Mouse (Mus musculus): ENCODE data around the gene Elovl6.

The Elovl6 gene

DNA sequence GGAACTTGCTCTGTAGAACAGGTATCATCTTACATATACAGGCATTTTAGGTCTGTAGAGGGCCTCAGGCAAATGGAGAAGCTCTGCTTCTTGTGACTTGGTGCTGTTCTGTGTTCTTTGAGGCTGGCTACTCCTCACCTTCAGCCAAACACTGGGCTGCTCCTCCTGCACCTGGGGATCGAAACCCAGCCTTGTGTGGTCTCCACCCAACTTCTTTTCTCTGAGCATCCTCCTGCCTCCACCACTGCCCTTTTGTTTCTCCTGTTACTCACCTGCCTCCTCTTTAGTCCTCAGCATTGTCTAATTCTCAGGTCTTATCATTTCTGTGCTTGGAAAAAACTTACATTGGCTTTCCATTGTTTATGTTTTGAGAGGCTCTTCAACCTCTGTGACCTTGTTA is 12.1 kb downstream of the Elovl6 start:
- no peak for DNase-seq

DNA sequence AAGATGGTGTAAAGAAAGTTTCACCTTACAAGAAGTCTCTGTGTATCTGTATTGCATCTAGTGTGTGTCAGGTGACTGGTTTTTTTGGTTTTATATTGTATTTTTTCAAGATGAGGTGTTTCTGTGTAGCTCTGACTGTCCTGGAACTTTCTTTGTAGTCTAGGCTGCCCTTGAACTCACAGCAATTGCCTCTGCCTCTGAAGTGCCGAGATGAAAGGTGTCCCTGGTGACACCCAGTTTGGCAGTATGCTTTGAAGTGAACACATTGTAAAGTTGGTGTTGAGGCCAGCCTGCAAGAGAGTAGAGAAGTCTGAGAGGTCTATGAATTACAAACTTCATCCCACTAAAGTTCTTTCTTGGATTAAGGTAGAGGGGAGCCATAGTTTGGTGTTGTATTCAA is 13.1 kb downstream of the Elovl6 start:
- DNase-seq, result no peak

DNA sequence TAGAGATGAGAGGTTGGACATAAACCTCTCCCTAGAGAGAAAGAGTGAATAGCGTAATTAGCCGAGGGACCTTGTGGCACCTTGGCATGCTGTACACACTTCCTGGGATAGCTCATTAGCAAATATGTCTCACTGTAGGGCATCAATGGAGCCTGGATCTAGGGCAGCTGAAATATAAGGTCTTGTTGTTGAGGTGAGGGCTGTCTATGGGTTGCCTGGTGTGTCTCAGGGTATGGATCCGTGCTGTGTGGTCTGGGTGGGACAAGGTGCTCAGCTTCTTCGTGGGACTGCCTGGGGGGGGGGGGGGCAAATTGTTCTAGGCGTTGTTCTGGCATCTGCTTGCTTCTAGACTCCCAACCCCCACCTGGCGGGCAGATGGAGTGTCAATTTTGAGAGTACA is 13.6 kb downstream of the Elovl6 start:
- no peak for DNase-seq

DNA sequence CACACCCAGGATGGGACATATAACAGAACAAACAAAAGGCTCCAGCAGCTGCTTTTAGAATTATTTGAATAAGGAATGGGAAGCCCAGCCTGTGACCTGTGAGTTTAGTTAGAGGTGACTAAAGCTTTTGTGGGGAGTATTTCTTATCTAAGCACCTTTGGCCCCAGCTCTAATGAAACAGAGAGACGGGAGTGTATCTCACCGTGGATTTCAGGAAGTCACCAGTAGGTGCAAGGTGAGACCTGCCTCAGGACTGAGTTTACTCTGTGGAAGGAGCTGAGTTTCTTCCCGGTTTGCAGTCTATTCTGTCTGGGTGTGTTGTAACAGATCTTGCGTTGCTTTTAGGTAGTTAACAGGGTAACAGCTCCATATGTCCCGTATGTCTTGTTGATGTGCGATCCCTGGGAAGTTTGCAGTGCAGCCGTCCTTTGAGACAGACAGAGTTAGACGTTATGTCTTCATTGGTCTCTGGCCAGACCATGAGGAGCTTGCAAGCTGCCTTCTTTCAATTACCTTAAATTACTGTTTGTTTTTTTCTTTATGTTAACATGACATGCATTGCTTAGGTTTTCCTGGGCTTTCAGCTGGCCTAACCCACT is 15.8 kb downstream of the Elovl6 start:
- DNase-seq, result no peak

DNA sequence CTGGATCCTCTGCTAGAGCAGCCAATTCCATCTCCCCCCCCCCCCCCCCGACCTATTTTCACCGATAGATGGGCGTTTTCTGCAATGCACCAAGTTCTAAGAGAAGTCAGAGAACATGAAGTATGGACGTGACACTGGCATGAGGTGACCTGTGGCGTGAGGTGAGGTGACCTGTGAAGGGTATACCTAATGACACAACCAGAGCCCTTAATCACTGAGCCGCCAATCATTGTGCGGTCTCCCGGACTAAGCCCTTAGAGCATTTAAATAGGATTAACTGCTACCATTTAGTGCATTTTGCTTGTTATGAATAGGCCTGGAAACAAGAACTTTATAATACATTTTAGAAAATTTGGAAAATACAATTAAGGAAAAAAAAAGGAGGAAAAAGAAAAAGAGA is 16.6 kb downstream of the Elovl6 start:
- no peak for DNase-seq

DNA sequence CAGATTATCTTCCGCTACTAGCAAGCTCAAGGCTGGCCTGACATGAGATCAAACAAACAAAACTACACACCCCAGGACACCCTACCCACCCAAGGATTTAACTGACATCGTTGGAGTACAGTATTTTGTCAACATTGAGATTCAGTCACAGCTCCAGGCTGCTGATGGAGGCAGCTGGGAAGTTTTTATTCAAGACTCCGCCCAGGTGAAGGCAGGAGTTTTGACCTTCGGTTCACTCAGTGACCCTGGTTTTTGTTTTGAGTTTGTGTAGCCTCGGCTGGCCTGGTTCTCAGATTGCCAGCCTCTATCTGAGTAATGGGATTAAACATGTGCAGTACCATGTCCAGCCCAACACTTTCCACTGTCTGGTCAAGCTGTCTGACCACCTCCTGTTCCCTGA is 17.4 kb downstream of the Elovl6 start:
- DNase-seq, result no peak

DNA sequence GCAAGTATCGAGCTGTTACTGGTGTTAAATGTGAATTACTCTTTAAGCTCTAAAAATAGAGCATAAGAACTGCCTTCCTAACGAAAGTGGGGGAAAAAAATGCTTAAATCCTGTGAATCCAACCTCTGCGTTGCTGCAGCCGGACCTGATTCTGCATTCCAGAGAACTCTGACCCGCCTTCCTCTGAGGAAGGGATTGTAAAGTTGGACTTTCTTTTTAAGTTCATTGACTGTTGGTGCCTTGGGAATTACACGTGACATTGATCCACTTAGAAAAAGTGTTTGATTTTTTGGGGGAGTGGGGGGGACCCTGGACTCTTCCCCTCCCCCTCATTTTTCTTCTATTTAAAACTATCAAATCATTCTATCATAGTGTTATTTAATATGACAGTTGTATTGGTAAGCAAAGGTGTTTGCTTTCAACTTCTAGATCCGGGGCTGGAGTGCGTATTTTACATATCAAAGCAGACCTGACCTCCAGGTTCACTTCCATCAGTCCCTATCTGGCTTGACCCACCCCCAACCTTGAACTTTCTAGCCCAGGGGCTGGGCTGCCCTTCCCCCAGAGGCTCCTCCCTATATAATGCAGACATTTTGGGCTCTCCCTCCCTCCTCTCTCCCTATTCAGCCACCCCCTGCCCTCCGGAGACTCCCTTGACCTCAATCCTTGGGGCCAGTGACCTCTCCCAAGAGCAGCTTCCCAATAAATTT is 19.6 kb downstream of the Elovl6 start:
- no peak for DNase-seq

DNA sequence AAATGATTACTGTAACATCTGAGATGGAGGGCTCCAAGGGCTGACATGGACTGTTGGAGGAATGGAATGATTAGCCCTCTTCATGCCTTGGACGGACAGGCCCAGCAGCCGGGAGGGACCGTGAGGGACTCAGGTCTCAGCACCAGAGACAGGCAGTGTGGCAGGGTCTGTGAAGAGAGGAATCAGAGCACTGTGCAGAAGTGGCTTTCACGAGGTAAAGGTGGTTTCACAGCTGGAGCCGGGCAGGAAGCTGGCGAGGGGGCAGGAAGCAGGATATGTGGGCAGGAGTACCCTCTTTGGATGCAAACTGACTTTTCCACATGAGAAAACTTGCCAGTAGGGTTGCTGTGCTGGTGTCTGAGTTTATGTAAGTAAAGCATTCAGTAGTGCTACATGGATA is 20.2 kb downstream of the Elovl6 start:
- no peak for DNase-seq

DNA sequence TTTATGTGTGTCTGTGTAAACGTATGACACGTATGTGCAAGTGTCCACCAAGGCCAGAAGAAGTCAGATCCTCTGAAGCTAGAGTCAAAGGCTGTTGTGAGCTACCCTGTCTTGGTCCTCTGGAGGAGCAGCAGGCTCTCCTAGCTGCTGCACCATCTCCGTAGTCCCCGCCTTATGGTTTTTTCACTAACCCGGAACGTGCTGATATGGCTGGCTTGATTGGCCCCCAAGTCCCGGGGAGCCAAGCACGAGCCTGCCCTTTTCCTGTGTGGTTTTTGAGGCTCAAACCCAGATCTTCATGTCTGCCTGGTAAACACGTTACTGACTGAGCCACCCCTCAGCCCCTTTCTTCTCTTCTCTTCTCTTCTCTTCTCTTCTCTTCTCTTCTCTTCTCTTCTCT is 21.0 kb downstream of the Elovl6 start:
- DNase-seq, result no peak

DNA sequence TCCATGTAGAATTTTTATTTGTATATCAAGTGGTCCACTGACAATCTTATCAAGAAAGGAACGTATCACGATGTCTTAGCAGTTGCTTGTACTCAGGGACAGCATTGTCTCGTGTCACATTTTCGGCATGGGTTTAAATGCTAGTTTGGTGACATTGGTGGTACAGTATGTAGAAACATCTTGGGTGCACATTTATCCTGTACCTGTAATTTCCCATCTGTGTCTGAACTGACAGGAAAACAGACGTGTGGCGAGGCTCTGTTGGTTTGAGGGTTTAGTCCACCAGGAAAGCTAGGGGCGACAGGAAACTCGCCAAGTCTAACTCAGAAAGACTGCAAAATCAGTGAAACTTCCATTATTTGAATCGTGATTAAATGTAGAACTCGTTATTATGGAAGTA is 21.5 kb downstream of the Elovl6 start:
- DNase-seq, result no peak

DNA sequence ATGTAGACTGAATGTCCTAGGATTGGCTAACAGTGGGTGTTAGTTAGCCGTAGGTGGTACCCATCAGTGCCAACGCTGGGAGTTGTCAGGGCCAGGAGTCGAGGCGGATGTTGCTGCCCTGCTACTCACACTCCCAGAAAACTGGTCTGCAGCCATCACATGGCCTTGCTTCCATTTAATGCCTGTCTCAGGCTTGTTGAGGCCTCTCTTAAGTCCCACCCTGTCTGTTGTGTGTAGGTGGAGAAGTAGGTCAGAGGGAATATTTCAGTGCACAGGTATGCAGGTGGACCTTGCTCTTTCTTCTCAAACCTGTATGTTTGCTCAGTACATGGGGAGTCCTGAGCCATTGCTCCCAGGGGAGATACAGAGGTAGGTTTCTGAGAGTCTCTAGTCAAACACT is 22.3 kb downstream of the Elovl6 start:
- DNase-seq, result peak; percentile 31 to 55

DNA sequence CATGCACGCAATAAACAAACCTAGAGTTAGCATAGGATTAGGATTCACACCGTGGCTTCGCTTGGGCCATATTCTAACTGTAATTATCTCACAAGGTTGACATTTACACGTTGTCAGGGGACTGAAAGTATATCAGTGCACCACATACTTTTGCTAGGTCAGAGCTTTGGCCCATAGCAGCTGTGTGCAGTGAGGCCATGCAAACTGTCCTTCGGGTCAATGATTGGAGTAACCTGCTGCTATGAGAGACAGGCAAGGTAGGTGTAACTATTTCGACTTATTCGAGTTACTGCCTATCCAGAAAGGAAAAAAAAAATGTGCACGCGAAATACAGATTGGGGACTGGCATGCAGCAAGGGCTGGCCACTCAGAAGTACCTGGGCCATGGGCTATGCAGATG is 24.9 kb downstream of the Elovl6 start:
- no peak for DNase-seq

DNA sequence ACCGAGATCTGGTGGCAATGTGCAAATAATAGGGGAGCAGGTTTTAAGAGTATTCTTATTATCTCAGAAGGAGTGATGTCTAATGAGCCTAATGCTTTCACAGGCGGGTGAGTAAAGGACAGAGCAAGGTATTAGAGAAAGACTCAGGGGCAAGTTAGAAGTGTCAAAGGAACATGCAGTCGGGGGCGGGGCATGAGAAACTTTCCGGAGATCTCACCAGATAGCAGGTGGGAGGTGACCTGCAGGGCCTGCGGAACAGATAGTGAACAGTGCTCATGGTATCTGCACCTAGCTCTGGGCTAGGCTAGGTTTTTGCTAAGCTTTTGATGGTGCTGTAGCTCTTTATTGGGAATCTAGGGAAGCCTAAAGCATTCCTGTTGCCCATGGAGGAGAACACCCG is 25.4 kb downstream of the Elovl6 start:
- no peak for DNase-seq

DNA sequence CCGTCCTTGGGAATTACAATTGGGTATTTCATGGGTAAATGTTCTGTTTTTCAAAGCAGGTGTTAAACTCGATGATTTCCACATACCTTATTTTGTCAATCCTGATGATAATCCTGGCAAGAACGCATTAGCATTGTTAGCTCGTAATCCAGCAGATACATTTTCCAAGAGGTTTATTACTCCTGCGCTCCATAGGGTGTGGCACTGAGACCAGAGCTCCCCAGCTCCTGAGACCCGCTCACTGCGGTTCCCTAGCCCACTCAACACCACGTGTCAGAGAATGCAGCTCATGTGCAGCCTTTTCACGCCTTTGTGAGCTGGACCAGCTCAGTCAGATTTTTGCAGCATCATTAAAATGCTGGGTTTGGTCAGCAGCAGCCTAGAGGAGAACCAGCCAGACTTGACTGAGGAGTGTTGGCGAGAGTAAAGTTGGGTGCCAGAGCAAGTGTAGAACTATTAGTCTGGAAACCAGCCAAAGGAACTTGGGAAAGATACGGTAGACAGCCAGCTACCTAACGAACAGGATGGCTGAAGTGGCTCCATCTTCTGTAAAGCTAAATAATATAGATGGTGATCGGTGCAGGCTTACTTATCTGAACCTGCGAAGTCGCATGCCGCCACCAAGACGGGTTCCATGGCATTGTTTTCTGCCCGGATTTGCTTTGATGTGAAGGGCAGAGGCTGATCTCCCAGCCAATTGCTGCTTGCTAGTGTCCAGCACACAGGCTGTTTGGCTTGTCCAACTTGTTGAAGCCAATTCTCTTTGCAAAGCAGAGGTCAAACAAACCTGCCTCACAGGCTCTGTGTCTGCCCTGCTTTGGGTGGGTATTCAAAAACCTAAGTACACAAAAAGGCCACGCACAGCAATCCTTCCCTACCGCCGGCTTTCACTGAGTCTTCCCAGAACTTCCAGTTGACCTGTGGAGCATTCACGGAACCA is 26.1 kb downstream of the Elovl6 start:
- peak; percentile 15 to 46 for DNase-seq

DNA sequence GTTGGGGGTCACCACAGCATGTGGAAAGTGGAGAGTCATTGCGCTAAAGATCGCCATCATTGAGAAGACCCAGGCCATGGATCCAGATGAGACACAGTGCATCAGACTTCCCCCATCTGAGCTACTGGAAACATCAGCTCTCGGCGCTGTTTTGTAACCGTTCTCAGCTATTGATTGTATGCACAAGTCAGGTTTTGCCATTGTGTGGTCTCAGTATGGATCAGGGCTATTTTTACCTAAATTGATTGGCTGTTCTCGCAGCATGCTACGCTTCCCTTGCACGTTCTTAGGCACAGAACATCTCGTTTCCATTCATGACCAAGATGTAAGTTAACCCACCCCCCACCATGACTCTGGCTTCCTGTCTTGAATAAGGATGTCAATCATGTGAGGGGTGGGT is 27.9 kb downstream of the Elovl6 start:
- DNase-seq, result no peak

DNA sequence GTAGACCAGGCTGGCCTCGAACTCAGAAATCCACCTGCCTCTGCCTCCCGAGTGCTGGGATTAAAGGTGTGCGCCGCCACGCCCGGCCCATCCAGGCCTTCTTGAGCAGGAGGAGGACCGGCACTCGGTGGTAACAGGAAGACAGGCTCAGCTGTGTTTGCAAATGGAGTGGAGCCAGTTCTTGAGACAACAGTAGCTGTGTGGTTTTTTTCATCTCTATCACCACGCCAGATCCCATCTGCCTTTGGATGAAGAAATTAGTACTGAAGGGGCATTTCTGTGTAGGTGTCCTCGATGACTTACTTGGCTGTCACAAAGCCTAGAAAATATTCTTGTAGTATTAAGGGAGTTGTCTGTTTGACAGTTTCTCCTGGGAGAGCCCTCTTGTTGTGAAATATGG is 28.9 kb downstream of the Elovl6 start:
- DNase-seq, result no peak

DNA sequence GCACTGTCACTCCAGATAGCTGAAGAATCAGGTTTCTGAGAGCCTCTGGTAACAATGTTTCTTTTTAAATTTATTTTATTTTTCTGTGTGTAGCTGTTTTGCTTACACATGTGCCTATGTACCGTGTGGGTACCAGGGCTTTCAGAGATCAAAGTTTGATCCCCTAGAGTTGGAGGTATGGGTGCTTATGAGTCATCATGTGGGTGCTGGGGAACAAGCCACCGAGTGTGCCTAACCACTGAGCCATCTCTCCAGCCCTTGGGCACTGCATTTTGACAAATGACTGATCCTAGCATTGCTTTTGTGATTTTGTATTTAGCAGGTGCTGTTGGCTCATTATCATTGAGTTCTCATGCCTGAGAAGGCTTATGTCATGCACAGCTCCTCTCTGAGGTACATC is 29.7 kb downstream of the Elovl6 start:
- no peak for DNase-seq

DNA sequence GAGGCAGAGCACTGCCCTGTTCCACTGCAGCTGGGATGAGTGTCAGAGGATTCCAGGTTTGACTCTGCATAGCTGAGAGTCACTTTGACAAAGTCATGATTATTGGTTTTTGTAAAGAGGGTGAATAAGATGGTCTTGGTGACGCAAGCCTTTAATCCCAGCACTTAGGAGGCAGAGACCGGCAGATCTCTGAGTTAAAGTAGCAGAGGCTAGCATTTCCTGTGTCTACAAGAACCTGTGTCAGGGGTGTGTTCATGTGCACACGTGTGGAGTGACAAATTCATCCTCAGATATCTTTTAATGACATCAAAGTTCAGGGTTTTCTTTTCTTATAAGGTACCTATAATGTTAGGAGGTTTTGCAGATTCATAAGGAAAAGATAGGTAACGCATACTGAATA is 30.3 kb downstream of the Elovl6 start:
- no peak for DNase-seq

DNA sequence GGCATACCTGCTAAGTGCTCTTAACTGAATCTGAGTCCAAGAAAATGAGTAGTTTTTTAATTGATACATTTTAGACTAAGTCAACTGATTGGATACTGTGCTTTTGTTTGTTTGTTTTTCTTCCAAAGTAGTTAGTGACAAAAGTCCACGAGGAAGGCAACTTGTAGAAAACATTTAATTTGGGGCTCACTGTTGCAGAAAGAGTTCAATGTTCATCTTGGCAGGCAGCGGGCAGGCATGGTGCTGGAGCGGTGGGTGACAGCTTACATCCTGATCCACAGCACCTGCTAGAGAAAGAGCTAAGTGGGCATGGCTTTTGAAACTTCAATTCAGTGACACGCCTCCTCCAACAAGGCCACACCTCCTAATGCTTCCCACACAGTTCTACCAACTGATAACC is 31.7 kb downstream of the Elovl6 start:
- no peak for DNase-seq

DNA sequence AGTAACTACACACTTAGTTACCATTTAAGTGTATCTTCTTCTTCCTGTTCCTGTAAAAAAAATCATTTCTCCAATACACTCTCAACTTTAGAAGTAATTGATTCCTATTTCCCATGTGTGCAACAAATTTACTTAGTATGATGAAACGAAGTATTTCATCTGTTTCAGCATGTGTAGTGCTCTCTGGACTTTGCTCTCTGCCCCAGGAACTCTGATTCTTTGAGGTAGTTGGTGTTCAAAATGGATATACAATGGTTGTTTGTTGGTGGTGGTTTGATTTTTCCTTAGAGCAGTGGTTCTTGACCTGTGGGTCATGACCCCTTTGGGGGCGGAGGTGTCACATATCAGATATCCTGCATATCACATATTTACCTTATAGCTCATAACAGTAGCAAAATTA is 32.7 kb downstream of the Elovl6 start:
- DNase-seq, result no peak

DNA sequence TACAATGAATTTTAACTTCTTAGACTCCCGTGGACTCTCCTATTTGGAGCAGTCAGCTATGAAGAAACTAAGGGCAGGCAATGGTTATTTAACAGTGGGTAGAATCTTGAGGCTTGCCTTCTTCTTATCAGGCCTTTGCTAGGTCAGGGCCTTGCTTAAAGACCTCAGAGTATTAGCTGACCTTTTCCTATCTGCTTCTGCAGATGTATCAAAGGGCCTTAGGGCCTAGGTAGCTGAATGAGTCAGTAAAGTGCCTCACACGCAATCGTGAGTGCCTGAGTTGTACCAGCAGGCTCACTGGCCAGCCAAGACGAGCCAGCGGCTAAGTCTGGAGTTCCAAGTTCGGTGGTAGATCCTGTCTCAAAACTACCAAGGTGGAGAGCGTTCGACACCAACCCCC is 33.3 kb downstream of the Elovl6 start:
- no peak for DNase-seq

DNA sequence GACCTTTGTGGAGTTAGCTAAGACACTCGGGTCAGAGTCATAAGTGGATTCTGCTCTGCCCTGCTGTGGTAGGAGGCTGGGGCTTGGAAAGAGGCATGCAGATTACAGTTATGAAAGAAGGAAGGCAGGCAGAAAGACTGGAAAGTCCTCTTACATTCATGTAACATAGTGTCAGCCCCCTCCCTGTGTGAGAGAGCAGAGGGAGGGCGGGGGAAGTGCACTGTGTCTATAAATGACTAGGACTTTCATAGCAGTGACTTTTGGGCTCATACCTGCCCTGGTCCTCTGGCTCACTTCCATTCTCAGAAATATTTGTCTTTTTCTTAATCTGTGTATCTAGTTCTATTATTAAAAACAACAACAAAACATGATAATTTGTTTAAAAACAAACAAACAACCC is 33.9 kb downstream of the Elovl6 start:
- no peak for DNase-seq

DNA sequence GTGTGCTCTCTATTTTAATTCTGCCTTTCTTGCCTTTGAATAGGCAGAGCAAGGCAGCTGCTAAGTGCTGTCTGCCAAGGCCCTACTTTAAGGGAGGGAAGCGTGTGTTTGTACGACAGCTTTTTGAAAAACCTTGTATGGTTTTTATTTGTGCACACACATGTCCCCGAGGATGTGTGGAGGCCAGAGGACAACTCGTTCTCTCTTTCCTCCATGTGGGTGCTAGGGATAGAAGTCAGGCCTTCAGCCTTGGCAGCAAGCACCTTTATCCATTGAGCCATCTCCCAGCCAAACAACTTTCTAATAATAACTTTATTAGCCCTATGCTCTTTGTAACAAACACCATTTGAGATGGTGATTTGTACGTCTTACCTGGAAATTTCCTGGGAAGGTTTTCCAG is 34.7 kb downstream of the Elovl6 start:
- DNase-seq, result no peak

DNA sequence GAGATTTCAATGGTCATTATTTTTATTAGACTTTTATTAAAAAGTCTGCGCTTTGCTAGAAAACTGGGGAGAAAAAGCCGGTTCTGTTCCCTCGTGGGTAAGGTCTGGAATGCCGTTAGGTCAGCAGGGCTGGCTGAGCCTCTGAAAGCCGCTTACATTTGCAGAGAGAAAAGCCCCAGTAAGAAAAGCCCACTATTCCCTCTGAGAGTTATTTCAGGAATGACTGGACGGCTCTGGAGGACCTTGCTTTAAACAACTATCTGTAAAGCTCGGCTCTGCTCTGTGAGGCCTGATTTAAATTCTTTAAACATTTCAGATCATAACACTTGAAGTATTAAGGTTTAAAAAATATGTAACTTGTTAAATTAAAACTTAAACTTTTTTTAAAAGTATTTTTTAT is 36.4 kb downstream of the Elovl6 start:
- DNase-seq, result no peak
